Mouse (Mus musculus): ENCODE results near the gene Fxyd3.

- no peak for TF ChIP-seq CTCF (IDR thresholded peaks at IDR 0.05; ENCODE audit: control insufficient read depth, insufficient read depth, insufficient replicate concordance, low read depth, low read length)
- no peak for TF ChIP-seq POLR2A (IDR thresholded peaks at IDR 0.05; ENCODE audit: control insufficient read depth, low read depth, low read length)
These were observed 7.6 kb upstream of the Fxyd3 start for GRCm38 (mm10) chr7:31084140-31084539.

Measured in testis, adult 2 months (tissue).